ENCODE assay signal across 8 mouse cellular contexts in the genomic region with DNA sequence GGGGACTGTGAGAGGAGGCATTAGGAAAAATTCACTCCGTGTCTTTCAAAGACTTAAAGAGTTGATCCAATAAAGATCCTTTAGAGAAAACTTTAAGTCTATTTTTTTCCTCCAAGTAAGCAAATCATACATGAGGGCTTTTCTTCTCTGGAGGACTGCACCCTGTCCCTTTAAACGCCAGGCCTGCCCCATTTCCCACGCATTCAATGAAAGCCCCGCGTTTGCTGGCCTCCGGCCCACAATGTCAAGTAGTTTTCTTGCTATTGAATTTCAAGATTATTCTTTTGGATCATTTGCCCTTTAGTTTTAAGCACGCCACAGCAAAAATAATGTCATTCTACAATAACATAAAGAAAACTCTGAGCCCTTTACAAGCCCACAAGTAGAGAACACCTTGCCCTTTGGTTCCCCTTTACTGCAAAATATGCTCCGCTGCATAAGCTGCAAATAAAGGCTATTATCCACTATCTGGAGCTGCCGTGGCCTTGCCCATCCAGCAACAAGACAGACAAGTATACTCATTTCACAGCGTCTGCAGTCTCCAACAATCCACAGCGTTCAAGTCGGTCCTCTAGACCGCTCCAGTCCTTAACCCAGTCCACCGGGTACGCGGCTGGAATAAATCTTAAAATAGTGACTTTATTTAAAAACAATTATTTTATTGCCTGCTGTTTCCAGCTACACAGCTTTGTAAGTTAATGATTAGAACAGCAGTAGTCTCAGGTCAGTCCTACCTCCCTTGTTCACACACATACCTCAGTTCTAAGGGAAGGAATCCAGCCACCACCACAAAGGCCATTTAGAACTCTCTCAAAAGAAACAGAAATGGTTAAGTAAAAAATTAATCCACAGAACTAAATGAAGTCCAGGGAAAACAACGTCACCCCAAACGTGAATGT. TPM values are rescaled to one million over a fixed set of nuclear protein-coding genes. Genes with fewer than 3 reads are reported as not detected.
A peak's percentile ranks its signal among the peaks of the same experiment; 100 is the strongest.
DNase-seq lines count a peak whose midpoint lies in the region; ATAC-seq lines count a peak whose summit lies in the region.

No protein-coding gene starts in this region.

- 31% methylated on average over 18 of the region's 18 CpGs for WGBS in intestine, embryonic 16.5 days

- H3K4me3 ChIP-seq in intestine, embryonic 16.5 days (ENCODE audit: low read length), result peak overlapping the region; percentile 16; the same call in 1 of the 2 replicates

- DNase-seq in adrenal gland, postnatal 14 days, result peak; percentile 39
- DNase-seq in embryo, embryonic 11 days, result peak; percentile 38
- DNase-seq in lung, postnatal 10 days, result peak; percentile 63
- no peak for DNase-seq in thymus, postnatal 14 days
- no peak for DNase-seq in layer of hippocampus, adult 9-10 months (ENCODE audit: low spot score)
- DNase-seq in T-cell, adult 2 months (ENCODE audit: low spot score), result no peak

- peak overlapping the region; percentile 50 for H3K27ac ChIP-seq in intestine, embryonic 16.5 days (ENCODE audit: low read length)

- no peaks in the 10 kb centered on the region for H3K9me3 ChIP-seq in intestine, embryonic 16.5 days (ENCODE audit: control insufficient read depth, low read length)

- no peaks in the 10 kb centered on the region for H3K36me3 ChIP-seq in intestine, embryonic 16.5 days (ENCODE audit: control insufficient read depth, insufficient read depth, low read length)

- peaks cover 31% of the 10 kb centered on the region for H3K4me1 ChIP-seq in intestine, embryonic 16.5 days (ENCODE audit: control insufficient read depth, insufficient read depth, low read length)

- peak; percentile 74 for ATAC-seq in intestine, embryonic 16.5 days
- no peak for ATAC-seq in cerebellum, adult (ENCODE audit: insufficient number of reproducible peaks, low FRiP score, low TSS enrichment)

- H3K27me3 ChIP-seq in intestine, embryonic 16.5 days (replicated peaks; ENCODE audit: control insufficient read depth, insufficient read depth, low read length), result no peaks in the 10 kb centered on the region

- peak overlapping the region; percentile 45 for H3K4me2 ChIP-seq in intestine, embryonic 16.5 days (ENCODE audit: low read depth, low read length)

- H3K9ac ChIP-seq in intestine, embryonic 16.5 days (ENCODE audit: low read depth, low read length), result no peak overlapping the region

RNA-seq across cellular contexts. Expression of a gene that starts 15.5 kb away (rescaled TPM):
- total RNA-seq in adrenal gland, postnatal 14 days (2021), result 23.5 and 24.5 TPM in 2 replicates
- 27.9 and 30.0 TPM in 2 replicates for polyA plus RNA-seq in intestine, embryonic 16.5 days (2015; fragmentation: Nextera tagmentation; extraction: Ambion mirVana)

Comparison
In these comparisons a context has a peak if more than half of its experiments do, and no peak if none do; other contexts are left out.
1. DNase-seq: peak in adrenal gland, postnatal 14 days (single experiment), embryo, embryonic 11 days (single experiment) and lung, postnatal 10 days (single experiment); none in thymus, postnatal 14 days (single experiment), layer of hippocampus, adult 9-10 months (single experiment) and T-cell, adult 2 months (single experiment).